Mouse (Mus musculus): ENCODE results near the gene Rab27a. TPM values are rescaled to one million over a fixed set of nuclear protein-coding genes. Genes with fewer than 3 reads are reported as not detected.

The Rab27a gene
- total and polyA plus RNA-seq, 3 experiments: 8.8 to 11.2 TPM; not detected in 1

- no peaks in the 10 kb centered on the region for H3K4me1 ChIP-seq (ENCODE audit: control insufficient read depth in 1 of 2, insufficient read depth in 2 of 2, low read length in 2 of 2)
- TF ChIP-seq JUND (IDR thresholded peaks at IDR 0.05; ENCODE audit: low read depth, low read length) (no peak), HCFC1 (IDR thresholded peaks at IDR 0.05; ENCODE audit: low read depth, low read length) (no peak), EP300 (IDR thresholded peaks at IDR 0.05; ENCODE audit: low read depth in 1 of 2, low read length in 2 of 2) (no peak), ETS1 (IDR thresholded peaks at IDR 0.05; ENCODE audit: low read depth, low read length) (no peak), POLR2AphosphoS5 (IDR thresholded peaks at IDR 0.05; ENCODE audit: borderline replicate concordance, low read depth, low read length) (no peak), POLR2A (IDR thresholded peaks at IDR 0.05; ENCODE audit: control insufficient read depth in 1 of 2, insufficient read depth in 1 of 2, low read depth in 1 of 2, low read length in 2 of 2, poor library complexity in 1 of 2) (no peak), MYB (IDR thresholded peaks at IDR 0.05; ENCODE audit: low read depth, low read length) (no peak), GABPA (IDR thresholded peaks at IDR 0.05; ENCODE audit: low read depth, low read length) (no peak), SMC3 (IDR thresholded peaks at IDR 0.05; ENCODE audit: low read depth, low read length) (no peak), RCOR1 (IDR thresholded peaks at IDR 0.05; ENCODE audit: low read depth, low read length) (no peak), MAZ (IDR thresholded peaks at IDR 0.05; ENCODE audit: low read depth, low read length) (no peak), USF2 (IDR thresholded peaks at IDR 0.05; ENCODE audit: borderline replicate concordance in 1 of 2, insufficient read depth in 1 of 2, low read depth in 1 of 2, low read length in 2 of 2) (no peak), NRF1 (IDR thresholded peaks at IDR 0.05; ENCODE audit: insufficient read depth, low read depth, low read length, poor library complexity, severe bottlenecking) (no peak), E2F4 (IDR thresholded peaks at IDR 0.05; ENCODE audit: borderline replicate concordance, low read depth, low read length) (no peak), ZC3H11A (IDR thresholded peaks at IDR 0.05; ENCODE audit: low read depth, low read length) (no peak), POLR2AphosphoS2 (IDR thresholded peaks at IDR 0.05; ENCODE audit: low read length) (no peak), GATA1 (IDR thresholded peaks at IDR 0.05; ENCODE audit: low read depth, low read length) (no peak), CHD1 (IDR thresholded peaks at IDR 0.05; ENCODE audit: low read depth, low read length) (no peak), UBTF (IDR thresholded peaks at IDR 0.05; ENCODE audit: borderline replicate concordance, insufficient read depth, low read depth, low read length) (no peak)
- no peak overlapping the region for H3K4me3 ChIP-seq (ENCODE audit: control insufficient read depth in 1 of 2, insufficient read depth in 1 of 2, low read depth in 2 of 2, low read length in 2 of 2)
- no peak for DNase-seq (ENCODE audit: low read depth, low spot score)
- H3K9ac ChIP-seq (ENCODE audit: control insufficient read depth, low read depth, low read length, poor library complexity, severe bottlenecking): no peak overlapping the region
- H3K27ac ChIP-seq (ENCODE audit: control insufficient read depth, low read depth, low read length): no peak overlapping the region
- H3K27me3 ChIP-seq (ENCODE audit: control insufficient read depth in 1 of 2, insufficient read depth in 2 of 2, low read length in 2 of 2): no peaks in the 10 kb centered on the region
- H3K36me3 ChIP-seq (ENCODE audit: control insufficient read depth in 1 of 2, insufficient read depth in 2 of 2, low read length in 2 of 2): no peaks in the 10 kb centered on the region
- H3K9me3 ChIP-seq (replicated peaks; ENCODE audit: insufficient read depth, low read length): no peaks in the 10 kb centered on the region
- H3K79me2 ChIP-seq (ENCODE audit: control insufficient read depth, insufficient read depth, low read length, poor library complexity): no peaks in the 10 kb centered on the region
Observed at GRCm38 (mm10) chr9:73025818-73026636, 18.6 kb upstream of the Rab27a start.

DNA sequence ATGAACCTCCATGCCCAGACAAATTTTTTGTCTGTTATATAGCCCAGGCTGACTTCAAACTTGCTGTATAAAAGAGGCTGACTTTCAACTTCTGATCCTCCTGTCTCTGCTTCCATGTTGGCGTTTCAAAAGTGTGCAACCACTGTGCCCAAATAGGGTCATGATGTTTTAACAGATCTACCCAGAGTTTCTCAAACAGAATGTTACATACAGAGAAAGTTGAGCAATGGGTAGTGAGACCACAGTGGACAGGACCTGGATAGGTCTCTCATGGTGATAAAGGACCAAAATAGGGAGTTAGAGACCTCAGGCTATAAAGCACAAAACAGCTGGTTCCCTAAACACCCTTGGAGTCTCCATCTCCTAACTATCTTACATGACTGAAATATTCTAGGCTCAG is 14.2 kb upstream of the Rab27a start:
- Histone ChIP-seq H3K4me3 (ENCODE audit: control insufficient read depth in 1 of 2, insufficient read depth in 1 of 2, low read depth in 2 of 2, low read length in 2 of 2) (no peak overlapping the region), H3K4me1 (ENCODE audit: control insufficient read depth in 1 of 2, insufficient read depth in 2 of 2, low read length in 2 of 2) (no peaks in the 10 kb centered on the region), H3K9ac (ENCODE audit: control insufficient read depth, low read depth, low read length, poor library complexity, severe bottlenecking) (no peak overlapping the region), H3K79me2 (ENCODE audit: control insufficient read depth, insufficient read depth, low read length, poor library complexity) (no peaks in the 10 kb centered on the region), H3K36me3 (ENCODE audit: control insufficient read depth in 1 of 2, insufficient read depth in 2 of 2, low read length in 2 of 2) (no peaks in the 10 kb centered on the region; a peak in 1 of 4 replicates), H3K27ac (ENCODE audit: control insufficient read depth, low read depth, low read length) (no peak overlapping the region), H3K27me3 (ENCODE audit: control insufficient read depth in 1 of 2, insufficient read depth in 2 of 2, low read length in 2 of 2) (no peaks in the 10 kb centered on the region), H3K9me3 (replicated peaks; ENCODE audit: insufficient read depth, low read length) (no peaks in the 10 kb centered on the region)
- no peak for TF ChIP-seq RAD21 (IDR thresholded peaks at IDR 0.05; ENCODE audit: low read depth, low read length)
- TF ChIP-seq ZMIZ1 (IDR thresholded peaks at IDR 0.05; ENCODE audit: low read depth, low read length): no peak
- TF ChIP-seq GABPA (IDR thresholded peaks at IDR 0.05; ENCODE audit: low read depth, low read length): no peak
- no peak for DNase-seq (ENCODE audit: low read depth, low spot score)
